Mouse (Mus musculus): ENCODE data around the gene Rasal3. TPM values are rescaled to one million over a fixed set of nuclear protein-coding genes. Genes with fewer than 3 reads are reported as not detected.

Gene Rasal3
- total and polyA plus RNA-seq, 2 experiments from 2014 or later: 0.80 to 3.8 TPM

GRCm38 (mm10) chr17:32356766-32357760 is 46.3 kb downstream of the Rasal3 start:
- no peak for DNase-seq (ENCODE audit: low spot score)
- Histone ChIP-seq H3K27me3 (ENCODE audit: insufficient read depth, low read length) (no peaks in the 10 kb centered on the region), H3K36me3 (ENCODE audit: insufficient read depth, low read length) (peaks cover 80% of the 10 kb centered on the region), H3K4me1 (ENCODE audit: insufficient read depth, low read length) (no peaks in the 10 kb centered on the region), H3K4me3 (ENCODE audit: low read depth, low read length) (no peak overlapping the region), H3K27ac (ENCODE audit: low read depth, low read length) (no peak overlapping the region), H3K9ac (replicated peaks; ENCODE audit: low read length, poor library complexity, severe bottlenecking) (no peak overlapping the region), H3K4me2 (ENCODE audit: low read depth, low read length, poor library complexity, severe bottlenecking) (no peak overlapping the region), H3K9me3 (ENCODE audit: low read length) (no peaks in the 10 kb centered on the region)
- whole genome bisulfite sequencing: 80% methylated on average over 24 of the region's 24 CpGs
- no peak for TF ChIP-seq CTCF (IDR thresholded peaks at IDR 0.05)
- ATAC-seq (ENCODE audit: low FRiP score): no peak

GRCm38 (mm10) chr17:32356281-32356680 is 47.1 kb downstream of the Rasal3 start:
- H3K4me1 ChIP-seq (ENCODE audit: insufficient read depth, low read length): no peaks in the 10 kb centered on the region
- H3K27me3 ChIP-seq (ENCODE audit: insufficient read depth, low read length): no peaks in the 10 kb centered on the region
- TF ChIP-seq CTCF (IDR thresholded peaks at IDR 0.05): no peak
- no peak overlapping the region for H3K9ac ChIP-seq (replicated peaks; ENCODE audit: low read length, poor library complexity, severe bottlenecking)
- H3K36me3 ChIP-seq (ENCODE audit: insufficient read depth, low read length): peaks cover 74% of the 10 kb centered on the region
- no peaks in the 10 kb centered on the region for H3K9me3 ChIP-seq (ENCODE audit: low read length)
- no peak overlapping the region for H3K4me2 ChIP-seq (ENCODE audit: low read depth, low read length, poor library complexity, severe bottlenecking)
- ATAC-seq (ENCODE audit: low FRiP score): no peak
- H3K27ac ChIP-seq (ENCODE audit: low read depth, low read length): no peak overlapping the region
- H3K4me3 ChIP-seq (ENCODE audit: low read depth, low read length): no peak overlapping the region
- 81% methylated on average over 9 of the region's 9 CpGs for WGBS
- DNase-seq (ENCODE audit: low spot score): no peak

DNA sequence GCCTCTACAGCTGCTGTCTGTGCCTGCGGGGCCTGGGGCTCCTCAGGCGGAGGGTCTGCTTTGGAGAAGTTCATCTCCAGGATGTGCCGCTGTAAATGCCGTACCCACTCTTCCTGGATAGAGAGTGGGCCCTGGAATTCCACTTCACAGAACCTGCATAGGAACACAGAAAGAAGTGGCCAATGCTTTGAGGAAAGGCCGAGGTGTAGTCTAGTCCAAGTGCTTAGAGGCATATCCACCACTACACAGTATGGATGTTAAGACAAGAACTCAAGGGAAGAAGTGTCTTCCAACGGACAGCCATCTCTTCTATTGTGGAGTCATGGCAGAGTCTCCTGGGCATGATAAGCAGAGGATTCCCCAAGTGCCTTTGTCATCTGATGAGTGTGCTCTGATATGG is 48.4 kb downstream of the Rasal3 start:
- no peak for ATAC-seq (ENCODE audit: low FRiP score)
- H3K9ac ChIP-seq (replicated peaks; ENCODE audit: low read length, poor library complexity, severe bottlenecking): no peak overlapping the region
- no peak overlapping the region for H3K4me3 ChIP-seq (ENCODE audit: low read depth, low read length)
- H3K9me3 ChIP-seq (ENCODE audit: low read length): no peaks in the 10 kb centered on the region
- H3K36me3 ChIP-seq (ENCODE audit: insufficient read depth, low read length): peaks cover 65% of the 10 kb centered on the region
- TF ChIP-seq CTCF (IDR thresholded peaks at IDR 0.05): no peak
- no peak overlapping the region for H3K4me2 ChIP-seq (ENCODE audit: low read depth, low read length, poor library complexity, severe bottlenecking)
- no peaks in the 10 kb centered on the region for H3K27me3 ChIP-seq (ENCODE audit: insufficient read depth, low read length)
- WGBS: 92% methylated on average over 6 of the region's 6 CpGs
- no peak for DNase-seq (ENCODE audit: low spot score)
- H3K4me1 ChIP-seq (ENCODE audit: insufficient read depth, low read length): no peaks in the 10 kb centered on the region
- no peak overlapping the region for H3K27ac ChIP-seq (ENCODE audit: low read depth, low read length)

DNA sequence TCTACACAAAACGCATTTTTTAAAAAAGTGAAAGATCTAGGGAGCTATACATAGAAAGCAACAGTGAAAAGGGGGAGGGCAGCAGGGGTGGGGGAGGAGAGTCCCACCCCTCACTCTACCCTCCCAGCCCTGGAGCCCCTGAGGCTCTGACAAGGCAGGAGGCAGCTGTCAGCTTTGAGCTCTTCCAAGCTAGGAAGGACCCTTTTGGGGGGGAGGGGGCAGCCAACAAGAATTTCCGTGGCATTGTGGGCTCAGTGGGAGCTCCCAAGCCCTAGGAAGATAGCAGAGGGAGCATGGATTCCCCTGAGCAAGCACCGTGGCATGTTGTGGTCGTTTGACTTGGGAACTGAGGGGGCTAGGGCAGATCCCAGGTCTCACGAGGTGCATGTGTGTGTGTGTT is 49.2 kb downstream of the Rasal3 start:
- Histone ChIP-seq H3K27me3 (ENCODE audit: insufficient read depth, low read length) (no peaks in the 10 kb centered on the region), H3K4me1 (ENCODE audit: insufficient read depth, low read length) (no peaks in the 10 kb centered on the region), H3K9me3 (ENCODE audit: low read length) (no peaks in the 10 kb centered on the region), H3K27ac (ENCODE audit: low read depth, low read length) (no peak overlapping the region), H3K9ac (replicated peaks; ENCODE audit: low read length, poor library complexity, severe bottlenecking) (no peak overlapping the region), H3K4me2 (ENCODE audit: low read depth, low read length, poor library complexity, severe bottlenecking) (no peak overlapping the region), H3K36me3 (ENCODE audit: insufficient read depth, low read length) (peaks cover 57% of the 10 kb centered on the region), H3K4me3 (ENCODE audit: low read depth, low read length) (no peak overlapping the region)
- no peak for TF ChIP-seq CTCF (IDR thresholded peaks at IDR 0.05)
- 36% methylated on average over 5 of the region's 5 CpGs for WGBS
- ATAC-seq (ENCODE audit: low FRiP score) (no peak), DNase-seq (ENCODE audit: low spot score) (peak; percentile 26)

GRCm38 (mm10) chr17:32353696-32354095 is 49.7 kb downstream of the Rasal3 start:
- Histone ChIP-seq H3K4me2 (ENCODE audit: low read depth, low read length, poor library complexity, severe bottlenecking) (no peak overlapping the region), H3K4me3 (ENCODE audit: low read depth, low read length) (no peak overlapping the region), H3K9ac (replicated peaks; ENCODE audit: low read length, poor library complexity, severe bottlenecking) (0 out of 2 replicates have a peak overlapping the region, but pooled peaks have one; percentile 33), H3K4me1 (ENCODE audit: insufficient read depth, low read length) (peaks cover 5% of the 10 kb centered on the region; the same call in 1 of the 2 replicates), H3K27me3 (ENCODE audit: insufficient read depth, low read length) (no peaks in the 10 kb centered on the region), H3K36me3 (ENCODE audit: insufficient read depth, low read length) (peaks cover 52% of the 10 kb centered on the region), H3K27ac (ENCODE audit: low read depth, low read length) (no peak overlapping the region), H3K9me3 (ENCODE audit: low read length) (no peaks in the 10 kb centered on the region)
- ATAC-seq (ENCODE audit: low FRiP score) (no peak), DNase-seq (ENCODE audit: low spot score) (peak; percentile 94)
- no peak for TF ChIP-seq CTCF (IDR thresholded peaks at IDR 0.05)
- 44% methylated on average over 4 of the region's 4 CpGs for whole genome bisulfite sequencing

GRCm38 (mm10) chr17:32351726-32352125 is 51.7 kb downstream of the Rasal3 start:
- H3K9ac ChIP-seq (replicated peaks; ENCODE audit: low read length, poor library complexity, severe bottlenecking): no peak overlapping the region
- TF ChIP-seq CTCF (IDR thresholded peaks at IDR 0.05): no peak
- H3K27ac ChIP-seq (ENCODE audit: low read depth, low read length): no peak overlapping the region

More at GRCm38 (mm10) chr17:32351726-32352125, 51.7 kb downstream of the Rasal3 start:
- H3K4me2 ChIP-seq (ENCODE audit: low read depth, low read length, poor library complexity, severe bottlenecking): no peak overlapping the region
- DNase-seq (ENCODE audit: low spot score): no peak
- no peak overlapping the region for H3K4me3 ChIP-seq (ENCODE audit: low read depth, low read length)
- no peaks in the 10 kb centered on the region for H3K27me3 ChIP-seq (ENCODE audit: insufficient read depth, low read length)
- peaks cover 32% of the 10 kb centered on the region for H3K36me3 ChIP-seq (ENCODE audit: insufficient read depth, low read length)
- H3K4me1 ChIP-seq (ENCODE audit: insufficient read depth, low read length): peaks cover 8% of the 10 kb centered on the region; the same call in 1 of the 2 replicates
- ATAC-seq (ENCODE audit: low FRiP score): no peak
- H3K9me3 ChIP-seq (ENCODE audit: low read length): no peaks in the 10 kb centered on the region
